Mouse (Mus musculus) liver, embryonic 14.5 days (tissue): ENCODE data around the gene Tnc.

Experiments
- CTCF ChIP-seq: IDR thresholded peaks from 2 replicates; pipeline ENCODE4 v1.5.1; 2016; ENCODE audit warnings: antibody characterized with exemption, low read depth, control low read depth
- EP300 ChIP-seq: IDR thresholded peaks from 2 replicates; pipeline ENCODE4 v1.6.1; 2016; ENCODE audit warnings: antibody characterized with exemption, low read depth

DNA sequence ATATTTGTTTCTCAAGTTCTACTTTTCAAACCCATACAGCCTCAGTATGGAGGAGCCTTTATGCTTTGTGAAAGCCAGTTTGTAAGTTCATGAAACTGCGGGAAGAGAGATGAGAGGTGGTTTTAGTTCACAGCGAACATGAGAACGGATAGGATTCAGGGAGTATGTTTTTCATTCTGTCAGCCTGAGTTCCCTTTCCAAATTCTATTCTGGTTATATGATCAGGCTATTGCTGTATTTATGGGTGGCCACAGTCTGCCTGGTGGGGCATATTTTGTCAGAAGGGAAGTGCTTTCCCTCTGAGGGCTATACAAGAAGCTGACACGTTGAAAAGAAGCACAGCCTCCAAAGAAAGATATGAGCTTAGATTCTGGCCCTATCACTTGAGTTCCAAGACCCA is 2.9 kb downstream of the Tnc start:
- TF ChIP-seq CTCF (no peak), EP300 (no peak)
